8 mouse cellular contexts compared by ENCODE assay signal in genomic region chr2:167502554-167503252, GRCm38 (mm10). TPM values are rescaled to one million over a fixed set of nuclear protein-coding genes. Genes with fewer than 3 reads are reported as not detected.
DNase-seq lines count a peak whose midpoint lies in the region; ATAC-seq and TF ChIP-seq lines count a peak whose summit lies in the region.

No protein-coding gene starts in this region.

- H3K4me1 ChIP-seq in kidney, embryonic 16.5 days (ENCODE audit: insufficient read depth, low read length) = peaks cover 27% of the 10 kb centered on the region
- no peaks in the 10 kb centered on the region for H3K4me1 ChIP-seq in brown adipose tissue, adult 24 weeks (ENCODE audit: control insufficient read depth, insufficient read depth, insufficient read length, low read length)
- peaks cover 24% of the 10 kb centered on the region for H3K4me1 ChIP-seq in heart, postnatal 0 days (ENCODE audit: control insufficient read depth, insufficient read depth)

- H3K27me3 ChIP-seq in kidney, embryonic 16.5 days (ENCODE audit: insufficient read depth, low read length) = no peaks in the 10 kb centered on the region
- no peaks in the 10 kb centered on the region for H3K27me3 ChIP-seq in heart, postnatal 0 days (ENCODE audit: control insufficient read depth, insufficient read depth, low read length)

- peak overlapping the region; percentile 48 for H3K27ac ChIP-seq in kidney, embryonic 16.5 days (ENCODE audit: low read length)
- peak overlapping the region; percentile 53 for H3K27ac ChIP-seq in brown adipose tissue, adult 24 weeks (replicated peaks; ENCODE audit: low read depth, low read length)
- peak overlapping the region; percentile 86; the same call in 1 of the 2 replicates for H3K27ac ChIP-seq in heart, postnatal 0 days (ENCODE audit: low read depth)

- no peaks in the 10 kb centered on the region for H3K9me3 ChIP-seq in kidney, embryonic 16.5 days (ENCODE audit: low read length)
- no peaks in the 10 kb centered on the region for H3K9me3 ChIP-seq in heart, postnatal 0 days (replicated peaks; ENCODE audit: control insufficient read depth, low read length)

- TF ChIP-seq CTCF in heart, postnatal 0 days (IDR thresholded peaks at IDR 0.05; ENCODE audit: low read depth) = no peak

- H3K36me3 ChIP-seq in kidney, embryonic 16.5 days (ENCODE audit: insufficient read depth, low read length) = peaks cover 12% of the 10 kb centered on the region; the same call in 1 of the 2 replicates
- H3K36me3 ChIP-seq in heart, postnatal 0 days (replicated peaks; ENCODE audit: control insufficient read depth, insufficient read depth, low read length) = peaks cover 4% of the 10 kb centered on the region; the same call in 1 of the 2 replicates

- H3K4me2 ChIP-seq in kidney, embryonic 16.5 days (replicated peaks; ENCODE audit: low read depth, low read length) = peak overlapping the region; percentile 84
- peak overlapping the region; percentile 92 for H3K4me2 ChIP-seq in heart, postnatal 0 days (ENCODE audit: low read depth, low read length)

- 44% methylated on average over 13 of the region's 13 CpGs for WGBS in kidney, embryonic 16.5 days
- WGBS in heart, postnatal 0 days = 38% methylated on average over 13 of the region's 13 CpGs

- peak overlapping the region; percentile 94 for H3K4me3 ChIP-seq in kidney, embryonic 16.5 days (ENCODE audit: low read length)
- peak overlapping the region; percentile 69 for H3K4me3 ChIP-seq in brown adipose tissue, adult 24 weeks (ENCODE audit: insufficient read depth, low read depth, low read length)
- H3K4me3 ChIP-seq in heart, postnatal 0 days (ENCODE audit: low read depth, low read length) = peak overlapping the region; percentile 93

- peak; percentile 24 for ATAC-seq in kidney, embryonic 16.5 days (ENCODE audit: low FRiP score, low TSS enrichment)
- no peak for ATAC-seq in heart, postnatal 0 days (ENCODE audit: insufficient read depth, low read depth)
- peak; percentile 56 for ATAC-seq in megakaryocyte, adult 5-6 weeks (ENCODE audit: poor library complexity, severe bottlenecking)

- no peak for DNase-seq in kidney, postnatal 10 days
- DNase-seq in heart, postnatal 0 days (ENCODE audit: low spot score) = no peak
- DNase-seq in MN1 (ENCODE audit: low spot score) = no peak
- DNase-seq in urinary bladder, postnatal 10 days (ENCODE audit: low spot score) = no peak
- DNase-seq in right cerebral cortex, postnatal 14 days = no peak

- H3K9ac ChIP-seq in kidney, embryonic 16.5 days (replicated peaks; ENCODE audit: low read length) = peak overlapping the region; percentile 90; the same call in 1 of the 2 replicates
- peak overlapping the region; percentile 87; the same call in 1 of the 2 replicates for H3K9ac ChIP-seq in heart, postnatal 0 days (replicated peaks; ENCODE audit: low read depth, low read length)

- TF ChIP-seq EP300 in heart, postnatal 0 days (IDR thresholded peaks at IDR 0.05; ENCODE audit: low read depth) = no peak

RNA-seq across cellular contexts. Expression of gene Spata2, which starts 10.0 kb away (rescaled TPM):
- polyA plus RNA-seq in kidney, embryonic 16.5 days (2015; fragmentation: Nextera tagmentation; extraction: Ambion mirVana) = 18.3 and 21.2 TPM in 2 replicates
- polyA plus RNA-seq in brown adipose tissue, adult 24 weeks (2012; ENCODE audit: insufficient read depth, insufficient read length, missing spikeins) = 10.3 and 11.5 TPM in 2 replicates
- 17.2 and 17.6 TPM in 2 replicates for total RNA-seq in heart, postnatal 0 days (2014; rRNA removed; ENCODE audit: low replicate concordance)
- 9.1 and 12.2 TPM in 2 replicates for polyA plus RNA-seq in heart, postnatal 0 days (2015; fragmentation: Nextera tagmentation; extraction: Ambion mirVana)
- total RNA-seq in megakaryocyte, adult 5-6 weeks (2015) = 9.0 and 11.3 TPM in 2 replicates
- 6.3 and 10.3 TPM in 2 replicates for total RNA-seq in megakaryocyte, adult 5-6 weeks (2017)

RNA-seq across cellular contexts. Expression of gene Rnf114, which starts 10.3 kb away (rescaled TPM):
- 104 and 108 TPM in 2 replicates for polyA plus RNA-seq in kidney, embryonic 16.5 days (2015; fragmentation: Nextera tagmentation; extraction: Ambion mirVana)
- polyA plus RNA-seq in brown adipose tissue, adult 24 weeks (2012; ENCODE audit: insufficient read depth, insufficient read length, missing spikeins) = 22.7 and 24.2 TPM in 2 replicates
- total RNA-seq in heart, postnatal 0 days (2014; rRNA removed; ENCODE audit: low replicate concordance) = 90.0 and 102 TPM in 2 replicates
- polyA plus RNA-seq in heart, postnatal 0 days (2015; fragmentation: Nextera tagmentation; extraction: Ambion mirVana) = 63.6 and 73.9 TPM in 2 replicates
- total RNA-seq in megakaryocyte, adult 5-6 weeks (2015) = 59.7 and 61.7 TPM in 2 replicates
- 36.3 and 37.8 TPM in 2 replicates for total RNA-seq in megakaryocyte, adult 5-6 weeks (2017)

RNA-seq across cellular contexts. Expression of gene Snai1, which starts 35.3 kb away (rescaled TPM):
- 40.8 and 49.3 TPM in 2 replicates for polyA plus RNA-seq in kidney, embryonic 16.5 days (2015; fragmentation: Nextera tagmentation; extraction: Ambion mirVana)
- polyA plus RNA-seq in brown adipose tissue, adult 24 weeks (2012; ENCODE audit: insufficient read depth, insufficient read length, missing spikeins) = 1.6 TPM in 1 of 2 replicates, not detected in the other
- total RNA-seq in heart, postnatal 0 days (2014; rRNA removed; ENCODE audit: low replicate concordance) = 1.5 TPM in 1 of 2 replicates, not detected in the other
- 6.0 and 7.0 TPM in 2 replicates for polyA plus RNA-seq in heart, postnatal 0 days (2015; fragmentation: Nextera tagmentation; extraction: Ambion mirVana)
- 0.40 and 1.8 TPM in 2 replicates for total RNA-seq in megakaryocyte, adult 5-6 weeks (2015)
- total RNA-seq in megakaryocyte, adult 5-6 weeks (2017) = 0.40 TPM in 1 of 2 replicates, not detected in the other
